Mouse (Mus musculus) embryonic facial prominence, embryonic 11.5 days (tissue): ENCODE data around the gene Irgc1. TPM values are rescaled to one million over a fixed set of nuclear protein-coding genes. Genes with fewer than 3 reads are reported as not detected.

ENCODE experiments used
- ATAC-seq: fragments of 200-750 bp; cut with Nextera tagmentation; replicated peaks from 2 replicates; pipeline ENCODE4 v1.8.0; 2017; ENCODE audit warnings: low read depth; ENCODE audit not compliant: insufficient number of reproducible peaks, low FRiP score, low TSS enrichment
- DNase-seq: peaks from one replicate; pipeline ENCODE4 v3.0.0-alpha.2; 2015; ENCODE audit warnings: low spot score
- H3K27ac ChIP-seq: fragments of 300-500 bp; sonication (generic); replicated peaks from 2 replicates; pipeline ENCODE4 v1.5.1; 2014; ENCODE audit warnings: mild to moderate bottlenecking, low read depth, low read length, control low read depth
- H3K27me3 ChIP-seq: fragments of 300-500 bp; sonication (generic); 2 replicates; pipeline ENCODE4 v1.6.1; 2014; ENCODE audit warnings: mild to moderate bottlenecking, low read length, moderate library complexity, mixed read lengths; ENCODE audit not compliant: control insufficient read depth, insufficient read depth
- H3K36me3 ChIP-seq: fragments of 300-500 bp; sonication (generic); replicated peaks from 2 replicates; pipeline ENCODE4 v1.6.1; 2014; ENCODE audit warnings: low read depth, mild to moderate bottlenecking, low read length, moderate library complexity, mixed read lengths; ENCODE audit not compliant: control insufficient read depth, insufficient read depth
- H3K4me1 ChIP-seq: fragments of 300-500 bp; sonication (generic); 2 replicates; pipeline ENCODE4 v1.6.1; 2014; ENCODE audit warnings: low read length, mixed read lengths; ENCODE audit not compliant: control insufficient read depth, insufficient read depth
- H3K4me2 ChIP-seq: fragments of 300-500 bp; sonication (generic); 2 replicates; pipeline ENCODE4 v1.6.1; 2014; ENCODE audit warnings: low read depth, mild to moderate bottlenecking, control low read depth, low read length, moderate library complexity
- H3K4me3 ChIP-seq: fragments of 300-500 bp; sonication (generic); 2 replicates; pipeline ENCODE4 v1.5.1; 2014; ENCODE audit warnings: low read depth, low read length, control low read depth
- H3K9ac ChIP-seq: fragments of 300-500 bp; sonication (generic); replicated peaks from 2 replicates; pipeline ENCODE4 v1.6.1; 2014; ENCODE audit warnings: mild to moderate bottlenecking, control low read depth, low read length
- H3K9me3 ChIP-seq: fragments of 300-500 bp; sonication (generic); replicated peaks from 2 replicates; pipeline ENCODE4 v1.6.1; 2016; ENCODE audit warnings: mild to moderate bottlenecking, low read length, inconsistent platforms, mixed read lengths; ENCODE audit not compliant: control insufficient read depth
- WGBS: fragments of 180-500 bp; shearing (Covaris S2); extraction: QIAGEN DNeasy Blood & Tissue Kit; methylation state at CpG from one replicate; pipeline ENCODE4 v1.1.7; 2014; 5-methylcytosine and 5-hydroxymethylcytosine counted together
- polyA plus RNA-seq: library from polyadenylated mRNA; unstranded; fragments of >200 nt; fragmentation: Nextera tagmentation; extraction: Ambion mirVana; gene quantifications from 2 replicates; pipeline ENCODE4 v1.2.1, GENCODE M21; 2014

Irgc1 gene
- polyA plus RNA-seq, 1 experiment from 2014 or later, result not detected

DNA sequence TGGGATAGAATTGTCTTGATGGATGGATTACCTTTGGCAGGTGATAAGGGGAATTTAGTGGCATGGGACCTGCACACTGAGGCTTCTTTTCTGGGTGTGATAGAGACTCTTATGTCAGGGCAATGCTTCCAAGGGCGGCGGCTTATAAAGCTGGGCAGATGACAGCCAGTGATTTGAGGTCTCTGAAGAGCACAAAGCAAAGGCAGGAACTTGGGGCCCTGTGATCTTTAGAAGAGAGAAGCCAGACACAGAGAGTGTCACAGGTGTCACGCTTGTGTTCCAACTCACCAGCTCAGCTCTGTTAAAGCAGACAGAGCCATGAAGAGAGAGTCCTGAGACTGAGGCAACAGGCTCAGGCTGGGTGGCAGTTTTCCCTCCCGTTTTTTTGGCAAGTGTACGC lies 15.8 kb upstream of the Irgc1 start:
- Histone ChIP-seq H3K27ac (no peak overlapping the region), H3K27me3 (no peaks in the 10 kb centered on the region), H3K4me1 (no peaks in the 10 kb centered on the region), H3K4me3 (no peak overlapping the region), H3K36me3 (no peaks in the 10 kb centered on the region), H3K4me2 (no peak overlapping the region), H3K9ac (no peak overlapping the region), H3K9me3 (no peaks in the 10 kb centered on the region)
- ATAC-seq (no peak), DNase-seq (no peak)
- 87% methylated on average over 5 of the region's 5 CpGs for WGBS

DNA sequence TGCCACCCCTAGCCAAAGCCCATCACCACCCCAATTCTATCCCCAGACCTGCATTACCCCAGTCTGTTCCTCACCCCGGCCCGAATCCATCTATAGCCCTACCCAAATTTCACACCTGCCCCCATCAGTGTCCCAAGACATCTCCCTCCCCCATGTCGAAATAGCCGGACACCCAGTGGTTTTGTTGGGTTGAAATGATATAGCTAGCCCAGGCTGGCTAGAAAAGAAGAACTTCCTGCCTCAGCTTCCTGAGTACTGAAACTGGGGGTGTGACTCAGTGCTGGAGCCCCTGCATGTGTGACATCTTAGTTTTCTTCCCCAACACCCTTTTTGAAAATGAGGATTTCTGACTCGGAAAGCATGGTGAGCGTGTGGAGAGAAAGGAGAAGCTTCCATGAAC lies 14.7 kb upstream of the Irgc1 start:
- Histone ChIP-seq H3K27ac (no peak overlapping the region), H3K9me3 (no peaks in the 10 kb centered on the region), H3K4me3 (no peak overlapping the region), H3K4me1 (no peaks in the 10 kb centered on the region), H3K9ac (no peak overlapping the region), H3K4me2 (no peak overlapping the region), H3K27me3 (no peaks in the 10 kb centered on the region; the same call in 1 of the 2 replicates), H3K36me3 (no peaks in the 10 kb centered on the region)
- no peak for DNase-seq
- no peak for ATAC-seq
- 88% methylated on average over 6 of the region's 6 CpGs for WGBS

DNA sequence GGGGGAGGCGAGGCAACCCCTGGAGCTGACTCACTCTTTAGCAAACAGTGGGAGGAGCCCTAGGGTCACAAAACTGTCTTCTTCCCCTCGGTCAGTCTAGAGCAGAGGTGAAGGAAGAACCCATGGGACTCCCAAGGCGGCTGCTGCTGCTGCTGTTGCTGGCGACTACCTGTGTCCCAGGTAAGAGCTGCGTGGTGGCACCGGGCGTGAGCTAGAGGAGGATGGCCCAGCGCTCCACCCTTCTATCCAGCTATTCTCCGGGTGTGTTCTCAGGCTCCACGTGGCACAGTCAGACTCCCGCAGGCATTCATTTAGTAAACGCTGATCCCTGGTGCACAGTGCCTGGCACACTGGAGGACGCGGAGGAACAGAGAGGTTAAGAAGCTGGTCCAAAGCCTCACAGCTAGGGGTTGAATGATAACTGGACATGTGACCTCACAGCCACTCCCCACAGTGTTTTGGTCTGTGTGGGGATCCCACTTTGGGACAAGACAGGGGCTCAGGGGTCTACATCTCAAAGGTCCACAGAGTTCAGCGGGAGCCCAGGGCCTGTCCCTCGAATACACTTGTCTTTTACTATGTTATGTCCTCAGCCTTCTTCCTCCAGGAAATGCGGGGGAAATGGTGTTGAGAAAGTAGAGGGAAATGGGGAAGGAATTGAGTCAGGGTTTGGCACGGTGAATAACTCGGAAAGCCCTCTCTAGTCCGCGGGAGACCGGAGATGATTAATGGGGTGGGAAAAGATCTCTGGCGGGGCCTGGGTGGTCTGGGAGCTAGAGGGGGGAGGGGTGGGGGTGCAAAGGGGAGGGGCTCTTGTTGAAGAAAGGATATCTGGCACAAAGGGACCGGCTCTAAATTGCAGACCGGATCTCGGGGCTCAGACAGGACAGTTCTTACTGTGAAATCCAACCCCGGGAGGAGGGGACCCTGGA lies 10.6 kb upstream of the Irgc1 start, which contains the start of gene Plaur:
TSS of gene Plaur (plus strand) at position 97 of the 932 bp plus-strand sequence.
- Histone ChIP-seq H3K27me3 (no peaks in the 10 kb centered on the region; the same call in 1 of the 2 replicates), H3K9ac (no peak within 1 kb of the TSS), H3K27ac (no peak within 1 kb of the TSS), H3K4me2 (peak within 1 kb of the TSS; percentile 16; the same call in 1 of the 2 replicates), H3K36me3 (no peaks in the 10 kb centered on the region), H3K9me3 (no peaks in the 10 kb centered on the region), H3K4me3 (no peak within 1 kb of the TSS), H3K4me1 (no peaks in the 10 kb centered on the region)
- 13% methylated on average over 27 of the region's 27 CpGs for WGBS
- DNase-seq (peak; percentile 32), ATAC-seq (no peak; the same call in 1 of the 2 replicates)

DNA sequence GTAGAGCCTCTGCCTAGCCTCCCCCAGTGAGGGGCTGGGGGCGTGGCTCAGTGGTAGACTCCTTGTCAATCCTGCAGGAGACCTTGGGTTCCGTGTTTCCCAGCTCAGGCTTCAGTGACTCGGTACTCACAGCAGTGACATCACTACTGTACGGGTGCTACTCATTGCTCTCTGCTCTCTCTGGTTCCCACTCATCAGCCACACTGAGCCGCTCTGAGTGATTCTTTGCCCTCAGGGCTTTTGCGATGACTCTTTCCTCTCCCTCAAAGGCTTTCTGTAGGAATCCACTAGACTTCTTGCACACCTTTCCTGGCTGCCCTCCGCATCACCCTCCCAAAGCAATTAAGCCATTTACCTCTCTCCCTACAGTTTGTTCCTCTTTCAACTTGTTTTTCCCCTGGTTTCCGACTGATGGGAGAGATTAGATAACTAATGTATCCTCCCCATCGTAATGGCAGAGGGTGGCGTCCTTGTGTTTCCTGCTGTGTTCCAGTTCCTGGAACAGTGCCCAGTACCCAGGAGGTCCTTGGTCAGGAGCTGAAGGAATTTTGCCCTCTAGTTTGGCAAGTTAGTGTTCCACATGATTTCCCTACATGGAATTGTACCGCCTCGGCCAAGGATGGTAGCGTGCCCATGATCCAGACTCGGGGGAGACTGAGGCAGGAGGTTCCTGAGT lies 9.4 kb upstream of the Irgc1 start:
- H3K4me1 ChIP-seq, result no peaks in the 10 kb centered on the region
- no peak overlapping the region for H3K9ac ChIP-seq
- ATAC-seq (no peak), DNase-seq (no peak)
- no peak overlapping the region for H3K4me2 ChIP-seq
- no peaks in the 10 kb centered on the region; the same call in 1 of the 2 replicates for H3K27me3 ChIP-seq
- no peaks in the 10 kb centered on the region for H3K9me3 ChIP-seq
- H3K4me3 ChIP-seq, result no peak overlapping the region
- no peaks in the 10 kb centered on the region for H3K36me3 ChIP-seq
- WGBS, result 68% methylated on average over 14 of the region's 14 CpGs
- H3K27ac ChIP-seq, result no peak overlapping the region

DNA sequence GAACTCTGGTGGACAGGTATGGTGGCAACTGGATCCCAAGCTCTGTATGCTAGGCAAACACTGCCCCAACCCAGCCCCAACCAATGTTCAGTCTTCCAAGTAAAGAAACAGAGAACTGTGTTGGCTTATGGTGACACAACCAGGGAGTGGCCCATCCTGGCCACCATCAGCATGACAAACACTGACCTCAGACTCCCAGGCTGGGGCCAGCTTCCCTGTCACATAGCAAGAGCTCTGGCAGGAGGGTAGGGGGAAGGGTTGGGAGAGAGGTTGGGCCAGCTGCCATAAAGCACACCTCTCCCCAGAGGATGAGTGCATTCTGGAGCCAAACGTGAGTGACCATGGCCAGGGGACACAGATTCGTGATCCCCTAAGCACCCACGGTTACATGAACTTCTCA lies 7.7 kb upstream of the Irgc1 start:
- Histone ChIP-seq H3K36me3 (no peaks in the 10 kb centered on the region), H3K9ac (no peak overlapping the region), H3K4me3 (no peak overlapping the region), H3K4me2 (no peak overlapping the region), H3K27me3 (no peaks in the 10 kb centered on the region; the same call in 1 of the 2 replicates), H3K9me3 (no peaks in the 10 kb centered on the region), H3K4me1 (no peaks in the 10 kb centered on the region), H3K27ac (no peak overlapping the region)
- ATAC-seq (no peak), DNase-seq (no peak)
- 59% methylated on average over 3 of the region's 3 CpGs for WGBS

GRCm38 (mm10) chr7:24459440-24459839 lies 7.3 kb upstream of the Irgc1 start:
- H3K4me3 ChIP-seq, result no peak overlapping the region
- H3K9ac ChIP-seq, result no peak overlapping the region
- DNase-seq (no peak), ATAC-seq (no peak)
- H3K27ac ChIP-seq, result no peak overlapping the region
- H3K4me2 ChIP-seq, result no peak overlapping the region
- no peaks in the 10 kb centered on the region for H3K36me3 ChIP-seq
- no peaks in the 10 kb centered on the region for H3K4me1 ChIP-seq
- no peaks in the 10 kb centered on the region; the same call in 1 of the 2 replicates for H3K27me3 ChIP-seq
- no peaks in the 10 kb centered on the region for H3K9me3 ChIP-seq
- WGBS, result 78% methylated on average over 5 of the region's 5 CpGs

- no peak for DNase-seq
- H3K4me2 ChIP-seq, result no peak overlapping the region
These were observed 5.8 kb upstream of the Irgc1 start for GRCm38 (mm10) chr7:24457726-24458370.

More at GRCm38 (mm10) chr7:24457726-24458370, 5.8 kb upstream of the Irgc1 start:
- H3K27me3 ChIP-seq, result no peaks in the 10 kb centered on the region; the same call in 1 of the 2 replicates
- ATAC-seq, result no peak
- no peaks in the 10 kb centered on the region for H3K9me3 ChIP-seq
- no peak overlapping the region for H3K27ac ChIP-seq
- H3K36me3 ChIP-seq, result no peaks in the 10 kb centered on the region
- WGBS, result 63% methylated on average over 10 of the region's 10 CpGs
- H3K9ac ChIP-seq, result no peak overlapping the region
- H3K4me3 ChIP-seq, result no peak overlapping the region
- H3K4me1 ChIP-seq, result no peaks in the 10 kb centered on the region
